In the genomic region with DNA sequence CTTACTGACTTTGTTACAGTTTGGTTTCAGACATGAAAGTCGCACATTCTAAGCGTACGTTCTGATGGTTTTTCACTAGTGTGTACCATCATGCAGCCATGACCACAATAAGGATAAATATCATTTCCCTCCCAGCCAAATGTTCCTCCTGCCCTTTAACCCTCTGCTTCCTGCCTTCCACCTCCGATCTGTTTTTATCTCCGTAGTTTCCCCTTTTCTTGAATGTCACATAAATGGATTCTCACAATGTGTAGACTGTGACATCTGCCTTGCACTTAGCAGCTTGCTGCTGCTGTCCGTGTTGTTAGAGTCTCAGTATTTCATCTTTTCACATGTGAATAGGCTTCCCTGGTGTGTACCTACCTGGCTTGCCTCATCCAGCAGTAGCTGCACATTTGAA, we compare ENCODE assay signal across 24 mouse cellular contexts.
A peak's percentile ranks its signal among the peaks of the same experiment; 100 is the strongest.
DNase-seq lines count a peak whose midpoint lies in the region; ATAC-seq lines count a peak whose summit lies in the region.
"Had no signal": no experiment of that assay in that cellular context is flagged by ENCODE, and none has a peak within 500 bp of the region (broad histone marks: within the 10 kb centered on the region; RNA-seq: fewer than 3 reads in every experiment).

No protein-coding gene starts in this region.

- H3K9me3 ChIP-seq in embryonic facial prominence, embryonic 13.5 days = no peaks in the 10 kb centered on the region
- H3K9me3 ChIP-seq in embryonic facial prominence, embryonic 10.5 days = no peaks in the 10 kb centered on the region
- no peaks in the 10 kb centered on the region for H3K9me3 ChIP-seq in heart, embryonic 11.5 days (replicated peaks; ENCODE audit: control insufficient read depth, low read length)
- H3K9me3 ChIP-seq in kidney, embryonic 14.5 days (ENCODE audit: control insufficient read depth, low read length) = no peaks in the 10 kb centered on the region
- H3K9me3 ChIP-seq: hindbrain, embryonic 13.5 days; intestine, embryonic 15.5 days had no signal

- peaks cover 26% of the 10 kb centered on the region for H3K4me1 ChIP-seq in embryonic facial prominence, embryonic 13.5 days
- peaks cover 41% of the 10 kb centered on the region for H3K4me1 ChIP-seq in embryonic facial prominence, embryonic 10.5 days
- H3K4me1 ChIP-seq in heart, embryonic 11.5 days (ENCODE audit: control insufficient read depth, insufficient read depth, low read length) = peaks cover 23% of the 10 kb centered on the region
- peaks cover 10% of the 10 kb centered on the region; the same call in 1 of the 2 replicates for H3K4me1 ChIP-seq in kidney, embryonic 14.5 days (ENCODE audit: control insufficient read depth, insufficient read depth, low read length)

- ATAC-seq in embryonic facial prominence, embryonic 13.5 days (ENCODE audit: insufficient number of reproducible peaks, insufficient read depth, low FRiP score, low TSS enrichment, low read depth) = no peak
- ATAC-seq in heart, embryonic 11.5 days (replicated peaks; ENCODE audit: insufficient number of reproducible peaks, low FRiP score, low TSS enrichment) = no peak
- peak; percentile 14; the same call in 1 of the 2 replicates for ATAC-seq in common myeloid progenitor, adult 5-6 weeks (replicated peaks; ENCODE audit: low read depth, poor library complexity, severe bottlenecking)
- no peak for ATAC-seq in kidney, embryonic 14.5 days (ENCODE audit: low FRiP score, low TSS enrichment)
- ATAC-seq: activated CD4-positive, CD25-positive, alpha-beta regulatory T cell, adult 4 months; forebrain, postnatal 0 days; hindbrain, postnatal 0 days; intestine, embryonic 15.5 days; Patski had no signal

- DNase-seq in embryonic facial prominence, embryonic 10.5 days (ENCODE audit: low spot score) = no peak
- DNase-seq in heart, adult 18-20 months = no peak
- DNase-seq in naive thymus-derived CD4-positive, alpha-beta T cell, adult 2 months (ENCODE audit: low read depth) = peak; percentile 61
- DNase-seq: adrenal gland, adult 2 months; adrenal gland, postnatal 25 days; cerebellum, adult 18-20 months; cerebellum, adult 9-11 months; cerebellum, postnatal 36 days; embryo, embryonic 11 days; forebrain, postnatal 0 days; gastrocnemius, postnatal 25 days; heart, adult 2 months; heart, postnatal 10 days; kidney, adult 18-20 months had no signal

- H3K9ac ChIP-seq in embryonic facial prominence, embryonic 13.5 days = no peak overlapping the region
- no peak overlapping the region for H3K9ac ChIP-seq in heart, embryonic 11.5 days (ENCODE audit: low read depth, low read length)
- H3K9ac ChIP-seq in kidney, embryonic 14.5 days (ENCODE audit: low read depth, low read length) = no peak overlapping the region
- H3K9ac ChIP-seq: forebrain, postnatal 0 days; hindbrain, embryonic 13.5 days; intestine, embryonic 15.5 days had no signal

- H3K4me2 ChIP-seq in embryonic facial prominence, embryonic 13.5 days = no peak overlapping the region
- H3K4me2 ChIP-seq in heart, embryonic 11.5 days = no peak overlapping the region
- H3K4me2 ChIP-seq in kidney, embryonic 14.5 days (replicated peaks; ENCODE audit: low read depth, low read length) = no peak overlapping the region
- H3K4me2 ChIP-seq: hindbrain, embryonic 13.5 days; intestine, embryonic 15.5 days had no signal

- H3K36me3 ChIP-seq in embryonic facial prominence, embryonic 13.5 days = no peaks in the 10 kb centered on the region
- no peaks in the 10 kb centered on the region for H3K36me3 ChIP-seq in embryonic facial prominence, embryonic 10.5 days (replicated peaks)
- H3K36me3 ChIP-seq in heart, embryonic 11.5 days (ENCODE audit: control insufficient read depth, insufficient read depth, low read length) = no peaks in the 10 kb centered on the region
- H3K36me3 ChIP-seq in kidney, embryonic 14.5 days (ENCODE audit: control insufficient read depth, insufficient read depth, low read length) = no peaks in the 10 kb centered on the region
- H3K36me3 ChIP-seq: hindbrain, embryonic 13.5 days; intestine, embryonic 15.5 days had no signal

- H3K4me3 ChIP-seq in embryonic facial prominence, embryonic 13.5 days = no peak overlapping the region
- H3K4me3 ChIP-seq in embryonic facial prominence, embryonic 10.5 days = no peak overlapping the region
- no peak overlapping the region for H3K4me3 ChIP-seq in heart, embryonic 11.5 days (ENCODE audit: low read depth, low read length)
- no peak overlapping the region for H3K4me3 ChIP-seq in kidney, embryonic 14.5 days (ENCODE audit: low read length)
- H3K4me3 ChIP-seq: heart, adult 2 months; hindbrain, embryonic 13.5 days; intestine, embryonic 15.5 days had no signal

- no peaks in the 10 kb centered on the region for H3K27me3 ChIP-seq in embryonic facial prominence, embryonic 13.5 days
- no peaks in the 10 kb centered on the region for H3K27me3 ChIP-seq in embryonic facial prominence, embryonic 10.5 days (replicated peaks; ENCODE audit: low read depth, poor library complexity, severe bottlenecking)
- no peaks in the 10 kb centered on the region for H3K27me3 ChIP-seq in heart, embryonic 11.5 days (ENCODE audit: control insufficient read depth, insufficient read depth, low read length)
- no peaks in the 10 kb centered on the region for H3K27me3 ChIP-seq in kidney, embryonic 14.5 days (ENCODE audit: control insufficient read depth, insufficient read depth, low read length)
- H3K27me3 ChIP-seq: CH12.LX; hindbrain, embryonic 13.5 days; intestine, embryonic 15.5 days; Patski had no signal

- 44% methylated on average over 6 of the region's 6 CpGs for WGBS in embryonic facial prominence, embryonic 13.5 days
- 52% methylated on average over 6 of the region's 6 CpGs for WGBS in embryonic facial prominence, embryonic 10.5 days
- 59% methylated on average over 6 of the region's 6 CpGs for WGBS in heart, embryonic 11.5 days (ENCODE audit: insufficient replicate concordance)
- WGBS in kidney, embryonic 14.5 days = 52% methylated on average over 6 of the region's 6 CpGs

- H3K27ac ChIP-seq in embryonic facial prominence, embryonic 13.5 days = peak overlapping the region; percentile 16; the same call in 1 of the 2 replicates
- no peak overlapping the region for H3K27ac ChIP-seq in embryonic facial prominence, embryonic 10.5 days (replicated peaks)
- peak overlapping the region; percentile 2; the same call in 1 of the 2 replicates for H3K27ac ChIP-seq in heart, embryonic 11.5 days (ENCODE audit: low read depth, low read length)
- no peak overlapping the region for H3K27ac ChIP-seq in kidney, embryonic 14.5 days (ENCODE audit: low read depth, low read length)
- H3K27ac ChIP-seq: heart, adult 2 months; hindbrain, embryonic 13.5 days; hindbrain, postnatal 0 days; intestine, embryonic 15.5 days had no signal

Comparison
In these comparisons a context has a peak if more than half of its experiments do, and no peak if none do; other contexts are left out.
1. H3K27ac ChIP-seq: peak in embryonic facial prominence, embryonic 13.5 days (single experiment) and heart, embryonic 11.5 days (single experiment); none in embryonic facial prominence, embryonic 10.5 days (single experiment) and kidney, embryonic 14.5 days (single experiment).